Mouse (Mus musculus): Measurements from ENCODE around the gene Aqp1.

- TF ChIP-seq CTCF (IDR thresholded peaks at IDR 0.05; ENCODE audit: borderline replicate concordance, insufficient read depth, low read depth, low read length) (no peak), POLR2A (IDR thresholded peaks at IDR 0.05; ENCODE audit: borderline replicate concordance, insufficient read depth, low read length) (no peak)
Measured at GRCm38 (mm10) chr6:55318597-55318996, 17.6 kb upstream of the Aqp1 start.
